Mouse (Mus musculus): ENCODE results near the gene Bach1. TPM values are rescaled to one million over a fixed set of nuclear protein-coding genes. Genes with fewer than 3 reads are reported as not detected.

Bach1 gene
- total and polyA plus RNA-seq, 3 experiments = 8.3 to 27.9 (median 26.4) TPM

GRCm38 (mm10) chr16:87670821-87671165 lies 28.0 kb upstream of the Bach1 start:
- Histone ChIP-seq H3K36me3 (ENCODE audit: control insufficient read depth, insufficient read depth, low read length) (no peaks in the 10 kb centered on the region), H3K4me1 (ENCODE audit: control insufficient read depth, insufficient read depth, low read length) (peaks cover 3% of the 10 kb centered on the region), H3K27me3 (ENCODE audit: control insufficient read depth, insufficient read depth, low read length) (no peaks in the 10 kb centered on the region), H3K4me3 (no peak overlapping the region), H3K9ac (ENCODE audit: low read depth, low read length) (no peak overlapping the region), H3K79me2 (replicated peaks; ENCODE audit: control insufficient read depth, insufficient read depth, low read length) (no peaks in the 10 kb centered on the region), H3K27ac (no peak overlapping the region)
- TF ChIP-seq CTCF (IDR thresholded peaks at IDR 0.05) (no peak), POLR2A (IDR thresholded peaks at IDR 0.05; ENCODE audit: insufficient read depth, low read depth, low read length) (no peak), EP300 (IDR thresholded peaks at IDR 0.05; ENCODE audit: insufficient read depth, low read depth, low read length) (no peak)
- intact Hi-C loops (cut with DNase I) = no loop called here
- DNase-seq = peak in 1 of 2 experiments; percentile 25
- 64% methylated on average over 9 of the region's 9 CpGs for WGBS

DNA sequence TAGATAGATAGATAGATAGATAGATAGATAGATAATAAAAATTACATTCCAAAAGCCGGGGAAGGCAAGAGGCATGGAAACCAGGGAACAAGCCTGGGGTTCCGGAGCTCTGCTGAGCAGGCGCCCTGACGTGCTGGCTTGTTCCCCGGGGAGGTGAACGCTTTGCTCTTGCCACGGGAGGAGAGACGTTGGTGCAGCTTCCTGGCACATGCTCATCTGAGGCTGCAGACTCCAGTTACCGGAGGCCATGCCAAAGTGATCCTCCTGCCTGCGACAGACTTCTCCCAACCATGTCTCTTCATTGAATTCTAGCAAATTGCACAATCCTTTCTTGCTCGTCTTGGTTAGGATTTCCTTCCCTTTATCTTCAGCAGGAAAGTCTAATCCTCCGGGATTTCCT lies 27.4 kb upstream of the Bach1 start:
- TF ChIP-seq EP300 (IDR thresholded peaks at IDR 0.05; ENCODE audit: insufficient read depth, low read depth, low read length) (no peak), POLR2A (IDR thresholded peaks at IDR 0.05; ENCODE audit: insufficient read depth, low read depth, low read length) (no peak), CTCF (IDR thresholded peaks at IDR 0.05) (no peak)
- WGBS = 29% methylated on average over 12 of the region's 12 CpGs
- intact Hi-C loops (cut with DNase I) = no loop called here

GRCm38 (mm10) chr16:87673155-87673554 lies 25.6 kb upstream of the Bach1 start:
- Histone ChIP-seq H3K36me3 (ENCODE audit: control insufficient read depth, insufficient read depth, low read length) (no peaks in the 10 kb centered on the region), H3K79me2 (replicated peaks; ENCODE audit: control insufficient read depth, insufficient read depth, low read length) (no peaks in the 10 kb centered on the region), H3K4me3 (no peak overlapping the region), H3K27me3 (ENCODE audit: control insufficient read depth, insufficient read depth, low read length) (no peaks in the 10 kb centered on the region), H3K4me1 (ENCODE audit: control insufficient read depth, insufficient read depth, low read length) (peaks cover 3% of the 10 kb centered on the region), H3K9ac (ENCODE audit: low read depth, low read length) (no peak overlapping the region), H3K27ac (no peak overlapping the region)
- no peak for TF ChIP-seq CTCF (IDR thresholded peaks at IDR 0.05)
- TF ChIP-seq POLR2A (IDR thresholded peaks at IDR 0.05; ENCODE audit: insufficient read depth, low read depth, low read length) = no peak
- no peak for TF ChIP-seq EP300 (IDR thresholded peaks at IDR 0.05; ENCODE audit: insufficient read depth, low read depth, low read length)
- 61% methylated on average over 7 of the region's 7 CpGs for WGBS
- intact Hi-C loops (cut with DNase I) = no loop called here
- DNase-seq = no peak

More for the DNA sequence above, 27.4 kb upstream of the Bach1 start:
- H3K4me3 ChIP-seq = no peak overlapping the region
- H3K9ac ChIP-seq (ENCODE audit: low read depth, low read length) = no peak overlapping the region
- H3K36me3 ChIP-seq (ENCODE audit: control insufficient read depth, insufficient read depth, low read length) = no peaks in the 10 kb centered on the region
- DNase-seq = peak in 1 of 2 experiments; percentile 26
- H3K4me1 ChIP-seq (ENCODE audit: control insufficient read depth, insufficient read depth, low read length) = peaks cover 3% of the 10 kb centered on the region
- H3K27ac ChIP-seq = no peak overlapping the region; the same call in 1 of the 2 replicates
- no peaks in the 10 kb centered on the region for H3K79me2 ChIP-seq (replicated peaks; ENCODE audit: control insufficient read depth, insufficient read depth, low read length)
- H3K27me3 ChIP-seq (ENCODE audit: control insufficient read depth, insufficient read depth, low read length) = no peaks in the 10 kb centered on the region

DNA sequence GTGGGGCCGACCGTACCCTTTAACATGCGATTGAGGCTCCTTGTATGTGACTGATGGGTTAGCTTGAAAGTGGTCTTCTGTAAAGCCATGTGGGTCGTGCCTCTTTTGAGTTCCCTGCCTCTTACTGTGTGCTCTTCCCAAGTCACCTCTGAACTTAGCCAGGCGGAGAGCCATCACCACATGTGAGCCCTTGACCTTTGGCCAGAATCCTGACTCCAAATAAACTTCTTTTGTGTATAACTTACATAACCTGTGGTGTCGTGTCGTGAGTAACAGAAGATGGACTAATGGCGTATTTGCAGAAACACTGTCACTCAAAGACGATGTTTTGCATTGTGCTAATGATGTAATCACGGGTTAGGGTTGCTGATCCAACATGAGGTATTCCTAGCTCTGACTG lies 22.6 kb upstream of the Bach1 start:
- intact Hi-C loops (cut with DNase I) = no loop called here
- no peak overlapping the region for H3K4me3 ChIP-seq
- no peak overlapping the region for H3K27ac ChIP-seq
- TF ChIP-seq POLR2A (IDR thresholded peaks at IDR 0.05; ENCODE audit: insufficient read depth, low read depth, low read length) (no peak), CTCF (IDR thresholded peaks at IDR 0.05) (no peak), EP300 (IDR thresholded peaks at IDR 0.05; ENCODE audit: insufficient read depth, low read depth, low read length) (no peak)
- peaks cover 2% of the 10 kb centered on the region for H3K4me1 ChIP-seq (ENCODE audit: control insufficient read depth, insufficient read depth, low read length)
- WGBS = 76% methylated on average over 10 of the region's 10 CpGs
- H3K9ac ChIP-seq (ENCODE audit: low read depth, low read length) = no peak overlapping the region
- no peaks in the 10 kb centered on the region for H3K36me3 ChIP-seq (ENCODE audit: control insufficient read depth, insufficient read depth, low read length)
- no peaks in the 10 kb centered on the region for H3K27me3 ChIP-seq (ENCODE audit: control insufficient read depth, insufficient read depth, low read length)
- H3K79me2 ChIP-seq (replicated peaks; ENCODE audit: control insufficient read depth, insufficient read depth, low read length) = no peaks in the 10 kb centered on the region
- DNase-seq = no peak

- H3K4me1 ChIP-seq (ENCODE audit: control insufficient read depth, insufficient read depth, low read length) = no peaks in the 10 kb centered on the region
- TF ChIP-seq EP300 (IDR thresholded peaks at IDR 0.05; ENCODE audit: insufficient read depth, low read depth, low read length) (no peak), CTCF (IDR thresholded peaks at IDR 0.05) (no peak), POLR2A (IDR thresholded peaks at IDR 0.05; ENCODE audit: insufficient read depth, low read depth, low read length) (no peak)
- H3K4me3 ChIP-seq = no peak overlapping the region
- no peaks in the 10 kb centered on the region for H3K27me3 ChIP-seq (ENCODE audit: control insufficient read depth, insufficient read depth, low read length)
- intact Hi-C loops (cut with DNase I) = no loop called here
- no peaks in the 10 kb centered on the region for H3K36me3 ChIP-seq (ENCODE audit: control insufficient read depth, insufficient read depth, low read length)
- DNase-seq = no peak
- 76% methylated on average over 11 of the region's 11 CpGs for WGBS
- no peaks in the 10 kb centered on the region for H3K79me2 ChIP-seq (replicated peaks; ENCODE audit: control insufficient read depth, insufficient read depth, low read length)
- no peak overlapping the region for H3K9ac ChIP-seq (ENCODE audit: low read depth, low read length)
- no peak overlapping the region for H3K27ac ChIP-seq
Measured at GRCm38 (mm10) chr16:87678667-87679066, 20.1 kb upstream of the Bach1 start.

DNA sequence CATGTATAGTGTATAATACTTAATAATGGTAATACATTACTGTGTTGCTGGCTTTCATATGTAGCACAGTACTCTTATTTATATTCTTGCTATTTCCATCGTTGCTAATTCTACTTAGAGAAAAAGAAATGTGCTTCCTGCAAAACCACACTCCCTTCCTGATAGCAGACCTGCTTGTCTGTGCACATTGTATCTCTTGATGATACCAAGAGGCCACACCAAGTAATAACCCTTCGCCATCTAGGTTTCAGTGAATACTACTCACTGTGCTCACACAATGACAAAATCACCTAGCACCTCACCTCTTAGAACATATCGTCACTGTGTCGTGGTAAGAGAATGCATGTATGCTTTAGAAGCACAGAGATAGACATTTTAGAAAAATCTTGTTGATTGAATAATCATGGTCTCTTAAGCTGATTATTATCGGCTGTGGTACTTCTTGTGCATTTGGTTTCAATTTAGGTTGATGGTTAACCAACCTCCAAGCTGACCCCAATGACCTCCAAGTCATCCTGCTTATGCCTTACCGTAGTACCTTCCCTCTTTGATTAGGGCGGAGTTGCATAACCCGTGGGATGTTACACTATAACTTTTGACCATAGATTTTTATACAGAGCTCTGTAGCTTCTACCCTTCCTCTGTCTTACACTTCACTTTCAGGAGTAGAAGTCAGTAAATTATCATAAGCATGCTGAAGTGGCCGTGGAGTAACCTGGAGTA lies 17.7 kb upstream of the Bach1 start:
- H3K9ac ChIP-seq (ENCODE audit: low read depth, low read length) = no peak overlapping the region
- no peak for DNase-seq
- 80% methylated on average over 9 of the region's 9 CpGs for WGBS
- H3K36me3 ChIP-seq (ENCODE audit: control insufficient read depth, insufficient read depth, low read length) = no peaks in the 10 kb centered on the region
- intact Hi-C loops (cut with DNase I) = no loop called here
- no peaks in the 10 kb centered on the region for H3K4me1 ChIP-seq (ENCODE audit: control insufficient read depth, insufficient read depth, low read length)
- TF ChIP-seq CTCF (IDR thresholded peaks at IDR 0.05) (no peak), POLR2A (IDR thresholded peaks at IDR 0.05; ENCODE audit: insufficient read depth, low read depth, low read length) (no peak), EP300 (IDR thresholded peaks at IDR 0.05; ENCODE audit: insufficient read depth, low read depth, low read length) (no peak)
- no peaks in the 10 kb centered on the region for H3K27me3 ChIP-seq (ENCODE audit: control insufficient read depth, insufficient read depth, low read length)
- no peaks in the 10 kb centered on the region for H3K79me2 ChIP-seq (replicated peaks; ENCODE audit: control insufficient read depth, insufficient read depth, low read length)
- no peak overlapping the region for H3K4me3 ChIP-seq
- no peak overlapping the region for H3K27ac ChIP-seq
